Mouse (Mus musculus) stomach, embryonic 15.5 days (tissue): Measurements from ENCODE around the gene Ghrh. TPM values are rescaled to one million over a fixed set of nuclear protein-coding genes. Genes with fewer than 3 reads are reported as not detected.

Experiments
- ATAC-seq: fragments of 200-750 bp; cut with Nextera tagmentation; 2 replicates; pipeline ENCODE4 v1.8.0; 2017; ENCODE audit warnings: low read depth, moderate number of reproducible peaks, moderate TSS enrichment; ENCODE audit not compliant: insufficient read depth, low FRiP score
- H3K27ac ChIP-seq: fragments of 300-500 bp; sonication (generic); 2 replicates; pipeline ENCODE4 v1.5.1; 2015; ENCODE audit warnings: mild to moderate bottlenecking, inconsistent platforms
- H3K27me3 ChIP-seq: fragments of 300-500 bp; sonication (generic); replicated peaks from 2 replicates; pipeline ENCODE4 v1.6.1; 2015; ENCODE audit warnings: inconsistent platforms
- H3K36me3 ChIP-seq: fragments of 300-500 bp; sonication (generic); 2 replicates; pipeline ENCODE4 v1.6.1; 2015; ENCODE audit warnings: inconsistent platforms
- H3K4me1 ChIP-seq: fragments of 300-500 bp; sonication (generic); 2 replicates; pipeline ENCODE4 v1.6.1; 2015; ENCODE audit warnings: inconsistent platforms
- H3K4me2 ChIP-seq: fragments of 300-500 bp; sonication (generic); 2 replicates; pipeline ENCODE4 v1.6.1; 2015; ENCODE audit warnings: mild to moderate bottlenecking, inconsistent platforms
- H3K4me3 ChIP-seq: fragments of 300-500 bp; sonication (generic); replicated peaks from 2 replicates; pipeline ENCODE4 v1.5.1; 2015; ENCODE audit warnings: inconsistent platforms
- H3K9ac ChIP-seq: fragments of 300-500 bp; sonication (generic); 2 replicates; pipeline ENCODE4 v1.6.1; 2015; ENCODE audit warnings: inconsistent platforms
- H3K9me3 ChIP-seq: fragments of 300-500 bp; sonication (generic); 2 replicates; pipeline ENCODE4 v1.6.1; 2016; ENCODE audit warnings: inconsistent platforms
- WGBS: fragments of 180-500 bp; shearing (Covaris S2); methylation state at CpG from one replicate; pipeline ENCODE4 v1.1.7; 2015; 5-methylcytosine and 5-hydroxymethylcytosine counted together
- polyA plus RNA-seq: library from polyadenylated mRNA; unstranded; fragments of >200 nt; fragmentation: Nextera tagmentation; extraction: Ambion mirVana; gene quantifications from 2 replicates; pipeline ENCODE4 v1.2.1, GENCODE M21; 2015

The Ghrh gene
- polyA plus RNA-seq, 1 experiment from 2014 or later: 0.49 TPM

- H3K27me3 ChIP-seq: no peaks in the 10 kb centered on the region
- peaks cover 65% of the 10 kb centered on the region for H3K36me3 ChIP-seq
- 0 out of 2 replicates have a peak, but pooled peaks cover 2% of the 10 kb centered on the region for H3K4me1 ChIP-seq
- peak overlapping the region; percentile 18; the same call in 1 of the 2 replicates for H3K27ac ChIP-seq
- H3K9ac ChIP-seq: no peak overlapping the region
- no peaks in the 10 kb centered on the region for H3K9me3 ChIP-seq
- H3K4me3 ChIP-seq: no peak overlapping the region
- H3K4me2 ChIP-seq: no peak overlapping the region
- 78% methylated on average over 8 of the region's 8 CpGs for WGBS
- ATAC-seq: no peak
Measured at GRCm38 (mm10) chr2:157320135-157320534, 27.2 kb downstream of the Ghrh start.

DNA sequence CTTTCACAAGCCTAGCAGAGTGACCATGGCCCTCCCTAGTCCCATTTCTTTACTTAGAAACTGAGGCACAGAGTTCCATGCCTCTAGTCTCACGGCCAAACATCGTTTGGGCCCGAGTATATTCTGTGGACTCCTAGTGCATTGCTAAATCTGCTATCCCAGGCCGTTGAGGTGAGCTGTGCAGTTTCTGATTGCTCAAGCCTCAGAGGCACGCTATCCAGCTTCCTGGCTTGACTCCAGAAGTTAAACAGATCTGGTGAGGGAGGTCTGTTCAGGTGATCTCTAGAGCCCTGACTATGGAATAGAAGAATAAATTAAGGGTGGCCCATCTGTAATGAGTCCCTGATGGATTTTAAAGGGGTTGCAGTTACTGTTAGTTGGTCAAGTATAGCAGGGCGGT, 30.1 kb downstream of the Ghrh start:
- H3K9me3 ChIP-seq: no peaks in the 10 kb centered on the region
- no peaks in the 10 kb centered on the region for H3K27me3 ChIP-seq
- no peak overlapping the region for H3K27ac ChIP-seq
- no peak overlapping the region for H3K9ac ChIP-seq
- WGBS: 83% methylated on average over 6 of the region's 6 CpGs
- H3K4me2 ChIP-seq: no peak overlapping the region
- no peak overlapping the region for H3K4me3 ChIP-seq
- ATAC-seq: no peak
- H3K4me1 ChIP-seq: 0 out of 2 replicates have a peak, but pooled peaks cover 2% of the 10 kb centered on the region
- peaks cover 63% of the 10 kb centered on the region for H3K36me3 ChIP-seq

DNA sequence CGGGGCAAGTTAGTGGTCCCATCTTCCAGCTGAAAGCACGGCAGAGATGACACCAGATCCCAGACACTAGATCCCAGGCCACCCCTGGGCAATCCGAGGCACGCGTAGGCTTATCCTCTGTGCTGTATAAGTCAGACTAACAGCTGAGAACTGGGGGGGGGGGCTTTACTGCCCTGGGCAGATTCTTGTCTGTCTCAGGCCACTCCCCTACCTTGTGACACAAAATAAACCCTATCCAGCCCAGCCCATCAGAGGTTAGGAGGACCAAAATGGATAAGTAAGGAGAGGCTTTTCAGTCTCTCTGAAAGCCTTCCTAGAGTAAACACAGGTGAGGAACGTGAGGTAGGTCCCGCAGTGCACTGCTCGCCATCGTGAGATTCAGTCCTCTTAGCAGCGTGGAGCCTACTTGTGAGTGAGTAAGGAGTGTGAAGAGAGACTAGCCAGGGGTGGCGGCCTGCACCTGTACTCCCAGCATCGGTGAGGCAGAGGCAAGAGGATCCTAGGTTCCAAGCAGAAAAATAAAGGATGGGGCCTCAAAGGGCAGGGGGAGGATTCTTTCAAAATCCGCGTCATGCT, 30.9 kb downstream of the Ghrh start:
- no peak; the same call in 1 of the 2 replicates for ATAC-seq

GRCm38 (mm10) chr2:157315486-157315885, 31.8 kb downstream of the Ghrh start:
- no peak for ATAC-seq
- 89% methylated on average over 6 of the region's 6 CpGs for WGBS
- no peak overlapping the region for H3K9ac ChIP-seq
- no peaks in the 10 kb centered on the region for H3K4me1 ChIP-seq
- peaks cover 67% of the 10 kb centered on the region for H3K36me3 ChIP-seq
- no peaks in the 10 kb centered on the region for H3K9me3 ChIP-seq
- H3K4me3 ChIP-seq: no peak overlapping the region
- H3K27me3 ChIP-seq: no peaks in the 10 kb centered on the region
- H3K4me2 ChIP-seq: no peak overlapping the region
- no peak overlapping the region for H3K27ac ChIP-seq

More for the DNA sequence above, 30.9 kb downstream of the Ghrh start:
- H3K4me1 ChIP-seq: 0 out of 2 replicates have a peak, but pooled peaks cover 2% of the 10 kb centered on the region
- no peak overlapping the region for H3K9ac ChIP-seq
- H3K4me3 ChIP-seq: no peak overlapping the region
- H3K36me3 ChIP-seq: peaks cover 59% of the 10 kb centered on the region
- 79% methylated on average over 14 of the region's 14 CpGs for WGBS
- H3K27ac ChIP-seq: no peak overlapping the region
- no peaks in the 10 kb centered on the region for H3K9me3 ChIP-seq
- H3K4me2 ChIP-seq: no peak overlapping the region
- H3K27me3 ChIP-seq: no peaks in the 10 kb centered on the region

GRCm38 (mm10) chr2:157314310-157314709, 33.0 kb downstream of the Ghrh start:
- Histone ChIP-seq H3K27ac (no peak overlapping the region), H3K27me3 (no peaks in the 10 kb centered on the region), H3K36me3 (peaks cover 68% of the 10 kb centered on the region), H3K9me3 (no peaks in the 10 kb centered on the region), H3K4me3 (no peak overlapping the region), H3K4me2 (no peak overlapping the region), H3K4me1 (no peaks in the 10 kb centered on the region), H3K9ac (no peak overlapping the region)
- ATAC-seq: no peak
- WGBS: 91% methylated on average over 7 of the region's 7 CpGs

DNA sequence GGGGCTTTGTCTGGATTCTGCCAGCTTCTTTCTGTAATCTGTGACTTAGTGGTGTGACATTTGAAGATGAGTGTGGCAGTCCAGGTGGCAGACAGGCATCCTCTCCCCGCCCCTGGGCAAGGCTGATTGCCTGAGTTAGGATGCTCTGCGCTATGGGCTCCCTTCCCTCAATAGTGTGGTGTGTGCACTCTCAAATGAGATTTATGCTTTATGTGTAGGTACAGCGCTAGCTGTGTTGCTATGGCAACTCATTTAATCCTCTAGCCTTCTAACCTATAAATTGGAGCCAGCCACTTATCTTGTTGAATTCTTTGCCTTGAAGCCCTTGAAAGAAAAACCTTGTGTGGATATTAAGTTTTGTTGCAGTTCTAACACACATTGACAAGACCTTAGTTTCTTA, 33.6 kb downstream of the Ghrh start:
- Histone ChIP-seq H3K36me3 (peaks cover 73% of the 10 kb centered on the region), H3K27me3 (no peaks in the 10 kb centered on the region), H3K9ac (no peak overlapping the region), H3K4me2 (no peak overlapping the region), H3K9me3 (no peaks in the 10 kb centered on the region), H3K4me1 (0 out of 2 replicates have a peak, but pooled peaks cover 2% of the 10 kb centered on the region), H3K4me3 (no peak overlapping the region), H3K27ac (no peak overlapping the region)
- ATAC-seq: no peak
- WGBS: 81% methylated on average over 3 of the region's 3 CpGs

DNA sequence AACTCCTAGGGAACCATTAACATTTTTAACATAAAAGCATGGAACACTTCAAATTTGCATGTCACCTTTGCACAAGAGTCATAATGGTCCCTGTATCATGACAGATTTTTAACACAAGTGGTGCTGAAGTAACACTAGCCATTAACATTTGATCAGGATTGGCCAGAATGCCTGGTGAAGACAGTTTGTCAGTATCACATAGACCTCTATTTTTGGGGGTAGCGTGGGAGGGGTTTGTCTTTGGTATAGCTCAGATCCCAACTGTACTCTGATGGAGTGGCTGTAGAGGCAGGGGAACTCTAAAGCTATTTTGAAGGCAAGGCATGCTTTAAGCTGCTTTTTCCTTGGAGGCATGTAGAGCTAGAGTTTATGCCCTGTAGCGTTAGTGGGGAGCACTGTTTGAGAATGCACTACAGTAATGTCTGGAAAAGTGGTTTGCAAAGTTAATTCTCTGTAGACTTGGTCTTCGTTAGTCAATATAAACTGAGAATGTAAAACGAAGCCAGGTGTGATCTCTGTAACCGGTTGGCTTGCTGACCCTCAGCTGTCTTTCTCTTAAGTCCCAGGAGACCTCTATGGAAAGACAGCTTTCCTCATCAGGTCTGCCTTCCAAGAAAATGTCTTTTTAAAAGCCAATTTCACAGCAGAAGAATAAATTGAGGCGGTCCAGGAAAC, 36.2 kb downstream of the Ghrh start:
- WGBS: 90% methylated on average over 6 of the region's 6 CpGs

GRCm38 (mm10) chr2:157309611-157310010, 37.7 kb downstream of the Ghrh start:
- Histone ChIP-seq H3K4me1 (peaks cover 11% of the 10 kb centered on the region; the same call in 1 of the 2 replicates), H3K4me2 (no peak overlapping the region), H3K9ac (no peak overlapping the region), H3K9me3 (no peaks in the 10 kb centered on the region), H3K4me3 (no peak overlapping the region), H3K27ac (no peak overlapping the region), H3K27me3 (no peaks in the 10 kb centered on the region), H3K36me3 (peaks cover 48% of the 10 kb centered on the region)
- 95% methylated on average over 8 of the region's 8 CpGs for WGBS
- no peak for ATAC-seq

More for the DNA sequence above, 36.2 kb downstream of the Ghrh start:
- Histone ChIP-seq H3K9me3 (no peaks in the 10 kb centered on the region), H3K27ac (no peak overlapping the region), H3K4me2 (no peak overlapping the region), H3K36me3 (peaks cover 55% of the 10 kb centered on the region), H3K4me1 (peaks cover 6% of the 10 kb centered on the region; the same call in 1 of the 2 replicates), H3K27me3 (no peaks in the 10 kb centered on the region), H3K4me3 (no peak overlapping the region), H3K9ac (no peak overlapping the region)
- no peak for ATAC-seq

GRCm38 (mm10) chr2:157308273-157308917, 38.9 kb downstream of the Ghrh start:
- no peaks in the 10 kb centered on the region for H3K27me3 ChIP-seq
- H3K4me1 ChIP-seq: peaks cover 11% of the 10 kb centered on the region; the same call in 1 of the 2 replicates
- peaks cover 46% of the 10 kb centered on the region for H3K36me3 ChIP-seq
- H3K9me3 ChIP-seq: no peaks in the 10 kb centered on the region
- peak overlapping the region; percentile 68 for H3K27ac ChIP-seq
- no peak overlapping the region for H3K9ac ChIP-seq
- no peak overlapping the region for H3K4me3 ChIP-seq
- peak; percentile 47; the same call in 1 of the 2 replicates for ATAC-seq
- WGBS: 71% methylated on average over 2 of the region's 2 CpGs
- no peak overlapping the region for H3K4me2 ChIP-seq

DNA sequence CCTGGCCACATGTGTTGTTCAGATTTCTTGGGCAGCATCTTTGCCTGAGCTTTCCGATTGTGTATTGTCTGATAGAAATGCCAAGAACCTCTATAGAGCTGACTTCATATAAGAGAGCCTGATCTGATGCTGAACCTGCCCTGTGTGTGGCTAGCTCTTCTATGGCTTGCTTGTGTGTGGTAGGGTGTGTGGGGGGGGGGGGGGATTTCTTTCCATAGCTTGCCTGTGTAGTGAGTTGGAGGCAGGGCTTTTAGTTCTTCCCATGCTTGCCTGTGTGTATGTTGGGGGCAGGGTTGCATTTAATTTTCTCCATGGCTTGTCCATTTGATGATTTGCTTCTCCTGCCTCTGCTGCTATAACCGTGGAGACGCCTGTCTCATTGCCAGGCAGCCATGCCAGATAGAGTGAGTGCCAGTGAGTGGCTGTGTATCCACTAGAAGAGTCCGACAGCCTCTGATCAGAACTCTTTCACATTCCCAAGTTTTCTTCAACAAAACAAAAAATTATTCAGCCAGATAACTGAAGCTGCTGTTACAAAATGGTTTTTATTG, 39.5 kb downstream of the Ghrh start:
- no peak overlapping the region for H3K9ac ChIP-seq
- H3K4me1 ChIP-seq: peaks cover 11% of the 10 kb centered on the region; the same call in 1 of the 2 replicates
- H3K27ac ChIP-seq: peak overlapping the region; percentile 64
- H3K9me3 ChIP-seq: no peaks in the 10 kb centered on the region
- H3K4me3 ChIP-seq: no peak overlapping the region
- ATAC-seq: no peak
- peaks cover 40% of the 10 kb centered on the region for H3K36me3 ChIP-seq
- no peak overlapping the region for H3K4me2 ChIP-seq
- WGBS: 74% methylated on average over 4 of the region's 4 CpGs
- H3K27me3 ChIP-seq: no peaks in the 10 kb centered on the region

DNA sequence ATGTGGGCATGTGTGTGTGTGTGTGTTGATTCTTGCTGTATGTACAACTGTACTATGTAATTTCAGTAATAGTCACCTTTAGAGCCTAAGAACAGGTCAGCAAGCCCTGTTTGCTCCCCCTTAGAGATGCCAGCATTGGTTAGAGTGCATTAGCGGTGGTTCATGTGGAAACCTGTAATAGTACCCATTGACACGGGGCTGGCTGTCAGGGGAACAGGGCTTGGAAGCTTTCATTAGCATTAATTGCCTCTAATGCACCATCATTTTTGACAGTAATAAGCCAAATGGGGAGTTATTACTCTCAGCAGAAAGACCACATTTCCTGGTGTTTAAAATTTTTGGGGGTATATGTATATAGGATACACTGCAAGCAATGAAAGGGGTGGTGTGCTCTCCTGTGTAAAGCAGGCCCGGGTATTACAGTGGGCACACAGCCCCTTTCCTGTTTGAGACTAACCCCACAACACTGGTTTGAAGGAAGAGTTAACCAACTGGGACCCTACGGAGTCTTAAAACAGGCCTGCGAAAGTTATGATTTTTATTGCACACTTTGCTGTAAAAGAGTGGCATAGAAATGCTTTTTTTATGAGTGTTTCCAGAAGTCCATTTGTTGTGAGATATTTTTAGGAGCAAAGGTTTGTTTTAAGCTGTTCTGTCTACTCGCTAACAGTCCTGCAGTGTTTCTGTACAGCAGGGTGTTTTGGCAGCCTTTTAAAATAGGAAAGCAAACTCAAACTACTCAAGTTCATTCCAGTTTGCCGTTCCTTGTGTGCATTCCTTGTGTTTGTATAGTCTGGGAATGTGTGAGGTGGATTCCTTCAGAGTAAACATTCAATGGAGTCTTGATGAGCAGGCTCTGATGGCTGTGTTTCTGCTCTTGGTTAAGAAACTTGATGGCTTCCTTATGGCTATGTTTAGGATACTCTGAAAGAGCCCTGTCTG, 40.9 kb downstream of the Ghrh start:
- 47% methylated on average over 7 of the region's 7 CpGs for WGBS
- Histone ChIP-seq H3K4me3 (no peak overlapping the region), H3K4me2 (no peak overlapping the region), H3K9me3 (no peaks in the 10 kb centered on the region), H3K36me3 (peaks cover 30% of the 10 kb centered on the region), H3K9ac (no peak overlapping the region), H3K27me3 (no peaks in the 10 kb centered on the region), H3K4me1 (peaks cover 11% of the 10 kb centered on the region; the same call in 1 of the 2 replicates), H3K27ac (peak overlapping the region; percentile 68)
- ATAC-seq: peak; percentile 60; the same call in 1 of the 2 replicates
